Mouse (Mus musculus) limb, embryonic 10.5 days (tissue): ENCODE measurements around the gene Lsm5. TPM values are rescaled to one million over a fixed set of nuclear protein-coding genes. Genes with fewer than 3 reads are reported as not detected.

Source experiments
- DNase-seq: peaks from one replicate; pipeline ENCODE4 v3.0.0-alpha.2; 2017; ENCODE audit warnings: low spot score
- H3K27ac ChIP-seq: fragments of 300-500 bp; sonication (generic); 2 replicates; pipeline ENCODE4 v1.5.1; 2016; ENCODE audit warnings: mild to moderate bottlenecking
- H3K27me3 ChIP-seq: fragments of 300-500 bp; sonication (generic); 2 replicates; pipeline ENCODE4 v1.6.1; 2016; ENCODE audit warnings: low read depth, mild to moderate bottlenecking; ENCODE audit not compliant: poor library complexity, severe bottlenecking
- H3K36me3 ChIP-seq: fragments of 300-500 bp; sonication (generic); 2 replicates; pipeline ENCODE4 v1.6.1; 2016; ENCODE audit warnings: mild to moderate bottlenecking, moderate library complexity
- H3K4me1 ChIP-seq: fragments of 300-500 bp; sonication (generic); 2 replicates; pipeline ENCODE4 v1.6.1; 2016
- H3K4me3 ChIP-seq: fragments of 300-500 bp; sonication (generic); 2 replicates; pipeline ENCODE4 v1.5.1; 2016; ENCODE audit warnings: mild to moderate bottlenecking, moderate library complexity
- H3K9me3 ChIP-seq: fragments of 300-500 bp; sonication (generic); replicated peaks from 2 replicates; pipeline ENCODE4 v1.6.1; 2016; ENCODE audit warnings: mild to moderate bottlenecking
- WGBS: fragments of 180-500 bp; shearing (Covaris S2); methylation state at CpG from one replicate; pipeline ENCODE4 v1.1.7; 2016; 5-methylcytosine and 5-hydroxymethylcytosine counted together
- polyA plus RNA-seq: library from polyadenylated mRNA; unstranded; fragments of >200 nt; fragmentation: Nextera tagmentation; extraction: Ambion mirVana; gene quantifications from 2 replicates; pipeline ENCODE4 v1.2.1, GENCODE M21; 2016

Lsm5 gene
- polyA plus RNA-seq, 1 experiment from 2014 or later: 189 TPM

- 83% methylated on average over 8 of the region's 8 CpGs for WGBS
- Histone ChIP-seq H3K36me3 (no peaks in the 10 kb centered on the region), H3K27me3 (peaks cover 36% of the 10 kb centered on the region), H3K27ac (no peak overlapping the region), H3K4me3 (no peak overlapping the region), H3K4me1 (peaks cover 8% of the 10 kb centered on the region; the same call in 1 of the 2 replicates), H3K9me3 (no peaks in the 10 kb centered on the region)
- no peak for DNase-seq
Measured at GRCm38 (mm10) chr6:56655393-56655792, 49.1 kb downstream of the Lsm5 start.

- no peak overlapping the region for H3K27ac ChIP-seq
- under 1% methylated on average over 36 of the region's 36 CpGs for WGBS
- no peaks in the 10 kb centered on the region for H3K36me3 ChIP-seq
- H3K27me3 ChIP-seq: peaks cover 36% of the 10 kb centered on the region
- H3K9me3 ChIP-seq: no peaks in the 10 kb centered on the region
- H3K4me1 ChIP-seq: peaks cover 8% of the 10 kb centered on the region; the same call in 1 of the 2 replicates
- DNase-seq: peak; percentile 57
- H3K4me3 ChIP-seq: peak overlapping the region; percentile 46
Measured at GRCm38 (mm10) chr6:56652121-56652592, 52.4 kb downstream of the Lsm5 start.

Other genes starting within 250 kb of the Lsm5 start
- 0.79 and 1.1 TPM in 2 replicates for gene Pde1c, start 135.6 kb downstream of the Lsm5 start, polyA plus RNA-seq
- gene Avl9, start 10.2 kb upstream of the Lsm5 start, polyA plus RNA-seq: 13.6 and 15.2 TPM in 2 replicates
- 37.3 and 42.6 TPM in 2 replicates for gene Kbtbd2, start 93.1 kb upstream of the Lsm5 start, polyA plus RNA-seq
- 64.6 and 65.4 TPM in 2 replicates for gene Fkbp9, start 127.3 kb upstream of the Lsm5 start, polyA plus RNA-seq
- gene Nt5c3, start 219.2 kb upstream of the Lsm5 start, polyA plus RNA-seq: 54.1 and 61.5 TPM in 2 replicates
- 0.31 TPM in 1 of 2 replicates, not detected in the other for gene Vmn1r4, start 219.3 kb upstream of the Lsm5 start, polyA plus RNA-seq